Mouse (Mus musculus) lung, postnatal 0 days (tissue): ENCODE results near the gene Tbc1d22a.

Experiments used
- CTCF ChIP-seq: IDR thresholded peaks from 2 replicates; pipeline ENCODE4 v1.5.1; 2016; ENCODE audit warnings: antibody characterized with exemption, mild to moderate bottlenecking
- EP300 ChIP-seq: IDR thresholded peaks from 2 replicates; pipeline ENCODE4 v1.6.1; 2016; ENCODE audit warnings: antibody characterized with exemption, mild to moderate bottlenecking, control low read depth

- TF ChIP-seq CTCF = no peak
- TF ChIP-seq EP300 = no peak
Observed at GRCm38 (mm10) chr15:86167787-86168504, 46.3 kb upstream of the Tbc1d22a start.
